Mouse (Mus musculus) liver, adult 2 months (tissue): ENCODE data around the gene Pknox1.

Source experiments
- CTCF ChIP-seq: fragments of 200-500 bp; IDR thresholded peaks from 2 replicates; pipeline ENCODE4 v1.5.1; 2011; ENCODE audit warnings: low read depth, low read length, control low read depth
- POLR2A ChIP-seq: fragments of 200-500 bp; IDR thresholded peaks from 2 replicates; pipeline ENCODE4 v1.6.1; 2011; ENCODE audit warnings: low read length, control low read depth; ENCODE audit not compliant: insufficient read depth; ENCODE audit errors: extremely low read depth

DNA sequence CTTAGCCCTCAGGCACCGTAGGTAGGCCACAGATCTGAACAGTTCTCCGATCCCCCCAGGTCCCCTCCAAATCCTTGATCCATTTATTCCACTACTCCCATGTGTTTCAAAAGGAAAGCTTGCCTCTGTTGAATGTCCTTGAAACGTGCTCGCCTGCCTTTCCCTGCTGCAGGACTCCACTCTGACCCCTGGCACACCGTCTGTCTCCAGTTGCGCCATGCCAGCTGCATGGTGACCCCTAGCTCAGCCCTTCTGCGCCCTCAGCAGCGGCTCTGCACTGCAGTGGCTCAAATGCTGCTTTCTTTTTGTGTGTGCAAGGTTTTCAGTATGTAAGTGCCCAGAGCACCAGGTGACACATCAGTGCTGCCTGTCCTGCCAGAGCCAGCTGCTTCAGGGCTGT lies 34.1 kb downstream of the Pknox1 start:
- no peak for TF ChIP-seq CTCF
- TF ChIP-seq POLR2A: no peak
